Mouse (Mus musculus): ENCODE measurements around the gene AC129217.1.

DNA sequence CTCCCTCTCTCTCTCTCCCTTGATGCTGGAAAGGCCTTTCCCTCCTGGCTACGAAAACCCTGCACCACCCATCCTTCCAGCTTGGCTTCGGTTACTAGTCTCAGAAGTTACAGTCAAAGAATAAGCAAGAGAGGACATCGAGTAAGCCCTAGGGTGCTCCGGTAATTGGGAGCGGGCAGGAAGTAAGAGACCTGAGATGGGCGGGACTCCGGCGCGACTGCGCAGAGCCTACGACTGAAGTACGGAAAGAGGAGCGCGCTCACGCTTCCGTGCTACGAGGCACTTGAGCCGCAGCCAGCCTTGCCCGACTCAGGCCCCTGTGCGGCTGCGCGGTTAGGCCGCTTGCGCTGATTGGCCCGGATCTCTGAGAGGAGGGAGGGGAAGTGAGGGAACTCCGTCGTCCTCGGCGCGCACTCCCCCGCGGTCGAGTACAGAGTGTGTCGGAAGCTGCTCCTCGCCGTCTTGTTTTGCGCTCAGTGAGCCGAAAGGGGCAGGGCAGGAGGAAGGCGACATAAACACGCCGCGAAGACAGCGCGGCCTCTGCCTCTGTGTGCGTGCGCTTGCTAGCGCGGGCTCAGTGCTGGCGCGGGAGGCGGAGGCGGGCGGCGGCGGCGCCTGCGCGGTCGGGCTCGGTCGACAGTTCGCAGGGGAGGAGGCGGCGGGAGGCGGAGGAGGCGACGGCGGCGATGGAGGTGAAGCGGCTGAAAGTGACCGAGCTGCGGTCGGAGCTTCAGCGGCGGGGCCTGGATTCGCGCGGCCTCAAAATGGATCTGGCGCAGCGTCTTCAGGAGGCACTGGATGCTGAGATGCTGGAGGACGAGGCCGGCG is 9.8 kb upstream of the AC129217.1 start, which contains the start of gene Hnrnpul2:
- TF ChIP-seq POLR2A (IDR thresholded peaks at IDR 0.05; ENCODE audit: insufficient read depth, low read depth, low read length) (peak; percentile 97), CTCF (IDR thresholded peaks at IDR 0.05) (no peak)

Data from heart, adult 2 months (tissue).